Mouse (Mus musculus) frontal cortex, postnatal 14 days (tissue): Measurements from ENCODE around the gene Tmem255b.

ENCODE experiments used
- DNase-seq, 2 experiments: peaks; one replicate each; pipeline ENCODE4 v3.0.0; 2022; ENCODE audit warnings: low spot score in 2 of 2

The Tmem255b gene

DNA sequence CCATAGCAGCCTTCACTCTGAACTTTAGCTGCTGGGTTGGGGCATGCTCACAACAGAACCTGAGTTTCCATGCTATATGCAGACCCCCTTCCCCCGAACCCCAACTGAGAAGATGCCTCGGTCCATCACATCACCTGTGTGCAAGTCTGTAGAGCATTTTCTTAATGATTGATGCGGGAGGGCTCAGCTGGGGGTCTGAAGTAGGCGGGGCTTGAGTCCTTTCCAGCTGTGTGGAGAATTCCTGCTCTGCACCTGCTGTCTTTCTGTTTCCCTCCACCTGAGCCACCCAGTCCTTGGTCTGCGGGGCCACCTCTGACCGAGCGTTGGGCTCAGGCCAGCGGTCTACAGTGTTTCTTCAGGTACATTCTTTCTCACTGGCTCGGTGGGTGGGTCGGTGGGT is at the start of gene Tmem255b:
TSS of gene Tmem255b (plus strand) at position 301 of the 400 bp plus-strand sequence.
- DNase-seq: no peak

DNA sequence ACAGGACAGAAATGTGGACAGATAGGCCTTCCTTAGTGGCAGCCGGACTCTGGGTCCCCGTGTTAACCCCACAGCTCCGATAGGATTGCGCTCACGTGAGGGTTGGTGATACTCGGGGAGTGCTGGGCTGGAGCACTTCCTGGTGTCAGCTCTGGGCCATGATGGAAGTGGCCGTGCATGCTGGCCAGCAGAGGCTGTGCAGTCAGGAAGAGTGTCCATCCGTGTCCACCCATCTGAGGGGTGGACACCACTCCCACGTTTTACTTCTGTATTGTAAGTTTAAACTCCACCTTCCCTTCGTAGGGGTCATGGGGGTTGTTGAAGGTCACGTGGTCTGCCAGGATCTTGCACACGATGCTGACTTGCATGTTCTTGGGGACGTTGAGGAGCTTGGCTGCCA is 48.6 kb upstream of the Tmem255b start:
- no peak for DNase-seq

- no peak for DNase-seq
Observed at GRCm38 (mm10) chr8:13387728-13388127, 47.3 kb upstream of the Tmem255b start.

GRCm38 (mm10) chr8:13388744-13389143 is 46.2 kb upstream of the Tmem255b start:
- no peak for DNase-seq

- DNase-seq: no peak
Observed at GRCm38 (mm10) chr8:13393869-13394268, 41.1 kb upstream of the Tmem255b start.

GRCm38 (mm10) chr8:13396725-13397124 is 38.3 kb upstream of the Tmem255b start, which contains the start of gene Atp4b:
Gene Atp4b (minus strand): TSS chr8:13396825.
- no peak for DNase-seq

DNA sequence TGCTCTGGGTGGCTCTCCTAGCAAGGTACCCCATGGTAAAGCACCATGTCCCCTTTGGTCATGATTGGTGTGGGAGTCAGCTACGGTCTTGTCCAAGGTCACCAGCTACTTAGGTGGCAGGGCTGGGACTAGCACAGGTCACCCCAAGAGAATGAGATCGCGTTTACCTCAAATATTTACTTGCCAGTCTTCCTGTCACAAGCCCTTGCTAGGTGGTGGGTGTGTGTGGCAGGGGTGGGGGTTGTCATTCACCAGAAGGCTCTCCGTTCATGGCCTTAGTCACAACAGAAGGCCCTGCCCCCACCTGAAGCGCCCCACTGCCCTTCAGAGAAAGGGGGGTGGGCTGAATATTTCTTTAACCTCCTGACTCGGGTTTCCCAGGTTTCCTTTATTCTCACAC is 31.5 kb upstream of the Tmem255b start:
- DNase-seq: no peak

GRCm38 (mm10) chr8:13404666-13405131 is 30.3 kb upstream of the Tmem255b start, which contains the start of gene Grk1:
Gene Grk1 (plus strand): TSS chr8:13405081.
- no peak for DNase-seq

DNA sequence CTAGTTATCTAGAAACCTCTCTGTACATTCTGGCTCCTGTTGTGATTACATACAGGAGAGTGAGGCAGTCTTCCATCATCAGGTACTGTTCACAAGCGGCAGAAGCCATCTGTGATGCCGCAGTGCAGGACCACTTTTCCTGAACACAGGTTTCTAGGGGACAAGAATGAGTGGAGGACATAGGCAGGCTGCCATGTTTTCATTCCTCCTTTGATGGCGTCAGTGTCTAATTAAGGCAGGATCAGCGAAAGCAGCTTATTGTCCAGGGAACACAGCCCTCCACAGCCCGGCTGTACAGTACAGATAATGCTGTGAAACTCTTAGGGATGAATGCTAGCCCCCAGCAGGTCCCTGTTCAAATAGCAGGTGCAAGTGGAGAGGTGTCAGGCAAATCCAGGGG is 29.0 kb upstream of the Tmem255b start:
- no peak for DNase-seq

DNA sequence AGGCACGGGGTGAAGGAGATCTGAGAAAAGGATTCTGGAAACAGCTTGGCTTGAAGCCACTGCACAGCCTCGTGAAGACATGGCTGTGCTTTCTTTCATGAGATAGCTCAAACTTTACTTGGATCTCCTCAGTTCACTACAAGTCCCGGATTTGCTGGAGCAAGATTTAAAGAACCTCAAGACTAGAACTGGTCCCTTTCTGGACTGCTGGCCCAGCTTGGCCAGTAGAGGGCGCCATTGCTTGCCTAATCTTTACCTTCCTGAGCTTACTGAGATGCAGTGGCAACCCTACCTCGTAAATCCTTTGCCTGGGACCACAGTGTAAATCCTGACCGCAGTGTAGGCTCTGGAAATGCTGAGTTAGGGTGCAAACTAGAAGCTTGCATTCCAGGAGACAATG is 23.4 kb upstream of the Tmem255b start:
- DNase-seq: peak in 1 of 2 experiments; percentile 74

- peak in 1 of 2 experiments; percentile 52 for DNase-seq
Observed at GRCm38 (mm10) chr8:13412891-13413558, 22.0 kb upstream of the Tmem255b start.

DNA sequence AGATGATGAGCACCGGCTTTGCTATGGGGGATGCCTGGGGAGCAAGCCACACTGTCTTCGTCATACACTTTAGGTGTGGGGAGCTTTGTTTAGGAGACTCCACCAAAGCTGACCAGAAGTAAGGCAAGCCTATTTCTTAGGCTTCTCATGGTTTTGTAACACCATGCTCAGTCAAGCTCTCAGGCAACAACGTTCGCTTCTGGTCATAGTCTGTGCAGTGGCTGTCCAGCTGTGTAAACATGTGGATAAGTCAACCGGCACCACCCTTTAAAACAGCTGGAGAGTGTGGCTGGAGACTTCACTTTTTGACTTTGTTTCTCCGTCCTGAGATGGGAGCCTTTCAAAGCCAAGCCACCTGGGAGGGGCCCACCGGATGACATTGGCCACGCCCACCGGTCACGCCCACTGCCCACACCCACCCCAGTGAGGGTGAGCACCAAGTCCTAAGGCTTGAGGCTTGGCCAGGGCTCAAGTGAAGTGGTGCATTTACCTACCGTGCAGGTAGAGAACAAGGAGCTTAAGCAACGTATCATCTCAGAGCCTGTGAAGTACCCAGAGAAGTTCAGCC is 21.1 kb upstream of the Tmem255b start:
- no peak for DNase-seq

- no peak for DNase-seq
Observed at GRCm38 (mm10) chr8:13415879-13416278, 19.1 kb upstream of the Tmem255b start.

- DNase-seq: no peak
Observed at GRCm38 (mm10) chr8:13419111-13419639, 15.8 kb upstream of the Tmem255b start.

DNA sequence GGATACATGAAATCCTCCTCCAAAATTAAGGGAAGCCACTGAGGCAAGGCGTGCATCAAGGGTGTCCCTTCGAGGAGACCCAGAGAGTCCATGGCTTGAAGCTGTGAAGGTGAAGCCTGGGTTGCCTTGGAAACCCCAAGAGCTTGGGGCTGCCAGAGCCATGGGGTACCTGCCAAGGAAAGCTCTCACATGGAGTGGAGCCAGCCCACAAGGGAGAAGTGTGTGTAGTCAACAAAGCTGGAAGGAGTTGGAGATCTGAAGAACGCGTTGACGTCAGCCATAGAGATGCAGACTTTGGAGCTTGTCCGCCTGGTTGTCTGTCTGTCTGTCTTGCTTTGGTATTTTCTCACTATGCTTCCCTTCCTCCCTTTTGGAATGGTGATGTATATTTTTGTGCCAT is 14.0 kb upstream of the Tmem255b start:
- peak in 1 of 2 experiments; percentile 8 for DNase-seq

- DNase-seq: no peak
Observed at GRCm38 (mm10) chr8:13427351-13427750, 7.6 kb upstream of the Tmem255b start.

GRCm38 (mm10) chr8:13428156-13428555 is 6.8 kb upstream of the Tmem255b start:
- no peak for DNase-seq

- DNase-seq: no peak
Observed at GRCm38 (mm10) chr8:13430412-13430811, 4.6 kb upstream of the Tmem255b start.

DNA sequence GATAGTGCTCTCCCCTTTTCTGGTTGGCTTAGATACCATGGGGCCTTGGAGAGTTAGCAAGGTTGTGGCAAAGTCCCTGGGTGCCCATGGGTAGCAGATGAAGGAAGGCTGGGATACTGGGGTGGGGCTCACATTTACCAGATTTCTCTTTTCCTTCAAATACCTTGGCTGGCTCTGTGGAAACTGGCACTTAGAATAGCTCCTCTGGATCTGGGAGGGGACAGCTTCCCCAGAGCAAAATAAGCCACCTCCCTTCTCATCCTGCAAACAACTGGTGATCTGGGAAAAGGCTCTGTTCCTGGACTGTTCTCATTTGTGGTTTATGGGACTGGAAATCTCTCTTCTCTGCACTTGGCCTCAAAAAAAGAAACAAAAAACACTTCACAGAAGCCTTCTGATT is 4.1 kb upstream of the Tmem255b start:
- DNase-seq: no peak

- no peak for DNase-seq
Observed at GRCm38 (mm10) chr8:13433130-13433529, 1.9 kb upstream of the Tmem255b start.

GRCm38 (mm10) chr8:13436052-13436451 is 1.1 kb downstream of the Tmem255b start:
- DNase-seq: no peak

DNA sequence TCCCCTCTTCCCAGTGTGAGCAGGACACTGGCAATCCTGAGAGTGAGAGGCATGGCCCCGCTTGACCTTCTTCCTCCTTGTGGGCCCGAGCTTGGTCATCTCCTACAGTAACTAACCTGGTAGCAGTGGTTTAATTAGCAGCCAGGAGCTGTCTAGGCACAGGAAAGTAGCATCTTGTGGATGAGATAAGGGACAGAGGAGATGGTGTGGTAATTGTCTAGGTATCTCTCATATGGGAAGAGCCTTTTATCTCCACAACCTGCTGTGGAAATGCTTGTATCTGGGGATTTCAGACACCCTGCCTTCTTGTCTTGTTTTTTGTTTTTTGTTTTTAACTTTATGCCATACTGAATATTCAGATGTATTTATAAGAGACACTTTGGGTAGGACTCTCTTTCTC is 2.5 kb downstream of the Tmem255b start:
- DNase-seq: no peak

GRCm38 (mm10) chr8:13442152-13442551 is 7.2 kb downstream of the Tmem255b start:
- DNase-seq: no peak
